Mouse (Mus musculus) ES-Bruce4 (cell line): ENCODE data around the gene Armc9.

Experiments
- CTCF ChIP-seq: IDR thresholded peaks from one replicate; pipeline ENCODE4 v1.8.1; 2011; ENCODE audit warnings: low read depth, low read length
- EP300 ChIP-seq: IDR thresholded peaks from 2 replicates; pipeline ENCODE4 v1.6.1; 2011; ENCODE audit warnings: low read depth, low read length; ENCODE audit not compliant: insufficient read depth
- POLR2A ChIP-seq: IDR thresholded peaks from one replicate; pipeline ENCODE4 v1.8.1; 2011; ENCODE audit warnings: low read length; ENCODE audit not compliant: insufficient read depth

DNA sequence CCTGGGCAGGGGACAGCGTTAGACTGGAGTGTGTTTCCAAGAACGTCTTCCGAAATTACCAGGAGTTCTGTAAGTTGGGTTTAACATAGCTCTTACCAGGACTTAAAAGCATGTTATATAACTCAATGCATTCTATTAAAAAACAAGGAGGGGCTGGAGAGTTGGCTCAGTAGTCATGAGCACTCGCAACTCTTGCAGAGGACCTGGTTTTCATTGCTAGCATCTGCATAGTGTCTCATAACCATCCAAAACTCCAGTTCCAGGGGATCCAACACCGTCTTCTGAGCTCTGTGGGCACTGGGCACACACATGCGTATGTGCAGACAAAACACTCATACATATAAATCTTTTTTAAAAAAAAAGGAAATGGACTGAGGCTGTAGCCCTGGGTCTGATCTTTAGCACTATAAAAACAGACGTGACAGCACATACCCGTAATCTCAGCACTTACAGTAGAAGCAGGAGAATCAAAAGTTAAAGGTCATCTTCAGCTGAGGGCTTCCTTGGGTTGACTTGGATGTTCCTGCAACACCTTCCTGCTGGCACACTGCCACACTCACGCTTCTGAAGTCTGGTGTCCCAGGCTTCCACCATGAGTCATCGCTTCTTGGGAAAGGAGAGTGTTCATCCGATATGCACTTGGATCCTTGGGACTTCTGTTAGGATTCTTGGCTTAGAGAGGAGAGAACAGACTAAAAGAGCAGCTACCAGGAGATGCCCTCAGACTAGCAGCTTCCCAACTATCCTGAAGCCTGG lies 127.4 kb downstream of the Armc9 start:
- no peak for TF ChIP-seq POLR2A
- TF ChIP-seq CTCF = no peak
- TF ChIP-seq EP300 = no peak
